Mouse (Mus musculus): ENCODE measurements around the gene Chd4. TPM values are rescaled to one million over a fixed set of nuclear protein-coding genes. Genes with fewer than 3 reads are reported as not detected.
"Not testable (repeated sequence)": the region's sequence is repeated elsewhere in the genome, so short reads cannot be mapped to it uniquely, and the experiment has no call there.

Gene Chd4
- polyA plus RNA-seq, 1 experiment from 2014 or later = 30.0 TPM

- Histone ChIP-seq H3K27me3 (no peaks in the 10 kb centered on the region), H3K9ac (no peak overlapping the region), H3K4me1 (replicated peaks) (peaks cover 79% of the 10 kb centered on the region), H3K27ac (no peak overlapping the region; the same call in 1 of the 2 replicates), H3K4me2 (no peak overlapping the region), H3K4me3 (replicated peaks) (no peak overlapping the region), H3K9me3 (replicated peaks) (no peaks in the 10 kb centered on the region), H3K36me3 (peaks cover 43% of the 10 kb centered on the region)
- DNase-seq (no peak), ATAC-seq (ENCODE audit: low read depth) (no peak)
- 60% methylated on average over 4 of the region's 4 CpGs for WGBS (ENCODE audit: insufficient replicate concordance)
These were observed 57.9 kb downstream of the Chd4 start for GRCm38 (mm10) chr6:125153682-125154081.

- H3K36me3 ChIP-seq = peaks cover 48% of the 10 kb centered on the region
- H3K9me3 ChIP-seq (replicated peaks) = no peaks in the 10 kb centered on the region
- H3K4me1 ChIP-seq (replicated peaks) = peaks cover 74% of the 10 kb centered on the region
- H3K9ac ChIP-seq = no peak overlapping the region
- no peak for ATAC-seq (ENCODE audit: low read depth)
- H3K27me3 ChIP-seq = no peaks in the 10 kb centered on the region
- no peak overlapping the region for H3K4me2 ChIP-seq
- no peak overlapping the region for H3K27ac ChIP-seq
- no peak overlapping the region for H3K4me3 ChIP-seq (replicated peaks)
- DNase-seq = no peak
These were observed 58.8 kb downstream of the Chd4 start for GRCm38 (mm10) chr6:125154550-125154949.

GRCm38 (mm10) chr6:125155262-125155661, 59.5 kb downstream of the Chd4 start:
- no peak overlapping the region for H3K4me2 ChIP-seq
- H3K4me3 ChIP-seq (replicated peaks) = no peak overlapping the region
- H3K9me3 ChIP-seq (replicated peaks) = no peaks in the 10 kb centered on the region
- no peak overlapping the region for H3K9ac ChIP-seq
- H3K4me1 ChIP-seq (replicated peaks) = peaks cover 78% of the 10 kb centered on the region
- 0 out of 2 replicates have a peak overlapping the region, but pooled peaks have one; percentile 2 for H3K27ac ChIP-seq
- no peak for DNase-seq
- 48% methylated on average over 8 of the region's 8 CpGs for WGBS (ENCODE audit: insufficient replicate concordance)
- no peaks in the 10 kb centered on the region for H3K27me3 ChIP-seq
- peak; percentile 44 for ATAC-seq (ENCODE audit: low read depth)
- peaks cover 52% of the 10 kb centered on the region for H3K36me3 ChIP-seq

GRCm38 (mm10) chr6:125156491-125156890, 60.7 kb downstream of the Chd4 start:
- ATAC-seq (ENCODE audit: low read depth) = no peak
- no peak overlapping the region for H3K27ac ChIP-seq
- peaks cover 57% of the 10 kb centered on the region for H3K36me3 ChIP-seq
- WGBS (ENCODE audit: insufficient replicate concordance) = 70% methylated on average over 3 of the region's 3 CpGs
- peaks cover 84% of the 10 kb centered on the region for H3K4me1 ChIP-seq (replicated peaks)
- H3K4me3 ChIP-seq (replicated peaks) = no peak overlapping the region
- H3K9ac ChIP-seq = no peak overlapping the region
- H3K9me3 ChIP-seq (replicated peaks) = no peaks in the 10 kb centered on the region
- no peak for DNase-seq
- H3K4me2 ChIP-seq = no peak overlapping the region
- no peaks in the 10 kb centered on the region for H3K27me3 ChIP-seq

GRCm38 (mm10) chr6:125156903-125157614, 61.3 kb downstream of the Chd4 start:
- H3K4me3 ChIP-seq (replicated peaks) = no peak overlapping the region
- H3K4me2 ChIP-seq = no peak overlapping the region
- peaks cover 59% of the 10 kb centered on the region for H3K36me3 ChIP-seq
- H3K27ac ChIP-seq = no peak overlapping the region
- H3K4me1 ChIP-seq (replicated peaks) = peaks cover 84% of the 10 kb centered on the region
- ATAC-seq (ENCODE audit: low read depth) (no peak), DNase-seq (no peak)
- H3K9me3 ChIP-seq (replicated peaks) = no peaks in the 10 kb centered on the region
- 70% methylated on average over 7 of the region's 7 CpGs for WGBS (ENCODE audit: insufficient replicate concordance)
- H3K9ac ChIP-seq = no peak overlapping the region
- H3K27me3 ChIP-seq = no peaks in the 10 kb centered on the region

GRCm38 (mm10) chr6:125158944-125159492, 63.2 kb downstream of the Chd4 start:
- H3K4me3 ChIP-seq (replicated peaks) = no peak overlapping the region
- no peak for DNase-seq
- H3K9ac ChIP-seq = no peak overlapping the region
- H3K4me2 ChIP-seq = no peak overlapping the region
- H3K9me3 ChIP-seq (replicated peaks) = no peaks in the 10 kb centered on the region
- peaks cover 82% of the 10 kb centered on the region for H3K4me1 ChIP-seq (replicated peaks)
- H3K36me3 ChIP-seq = peaks cover 65% of the 10 kb centered on the region
- WGBS (ENCODE audit: insufficient replicate concordance) = 83% methylated on average over 15 of the region's 15 CpGs
- no peak overlapping the region; the same call in none of the 2 replicates for H3K27ac ChIP-seq
- ATAC-seq (ENCODE audit: low read depth) = no peak
- H3K27me3 ChIP-seq = no peaks in the 10 kb centered on the region

GRCm38 (mm10) chr6:125159773-125160557, 64.2 kb downstream of the Chd4 start:
- ATAC-seq (ENCODE audit: low read depth) (no peak), DNase-seq (no peak)
- Histone ChIP-seq H3K36me3 (peaks cover 69% of the 10 kb centered on the region), H3K27me3 (no peaks in the 10 kb centered on the region), H3K9ac (peak overlapping the region; percentile 3), H3K27ac (peak overlapping the region; percentile 71), H3K4me3 (replicated peaks) (no peak overlapping the region), H3K9me3 (replicated peaks) (no peaks in the 10 kb centered on the region), H3K4me1 (replicated peaks) (peaks cover 81% of the 10 kb centered on the region), H3K4me2 (peak overlapping the region; percentile 36)
- 66% methylated on average over 7 of the region's 7 CpGs for WGBS (ENCODE audit: insufficient replicate concordance)

GRCm38 (mm10) chr6:125160558-125160853, 64.7 kb downstream of the Chd4 start:
- Histone ChIP-seq H3K4me3 (replicated peaks) (no peak overlapping the region), H3K9ac (peak overlapping the region; percentile 3; the same call in 1 of the 2 replicates), H3K4me1 (replicated peaks) (peaks cover 76% of the 10 kb centered on the region), H3K9me3 (replicated peaks) (no peaks in the 10 kb centered on the region), H3K27ac (peak overlapping the region; percentile 71), H3K36me3 (peaks cover 69% of the 10 kb centered on the region), H3K4me2 (peak overlapping the region; percentile 36), H3K27me3 (no peaks in the 10 kb centered on the region)
- no peak for DNase-seq
- WGBS (ENCODE audit: insufficient replicate concordance) = 50% methylated on average over 10 of the region's 10 CpGs
- no peak for ATAC-seq (ENCODE audit: low read depth)

- ATAC-seq (ENCODE audit: low read depth) (0 out of 2 replicates have a peak, but pooled peaks have one; percentile 5), DNase-seq (peak; percentile 53)
- H3K4me3 ChIP-seq (replicated peaks) = no peak overlapping the region
- H3K9ac ChIP-seq = peak overlapping the region; percentile 26; the same call in 1 of the 2 replicates
- H3K9me3 ChIP-seq (replicated peaks) = no peaks in the 10 kb centered on the region
- H3K27ac ChIP-seq = peak overlapping the region; percentile 71
- H3K36me3 ChIP-seq = peaks cover 69% of the 10 kb centered on the region
- H3K4me1 ChIP-seq (replicated peaks) = peaks cover 76% of the 10 kb centered on the region
- H3K27me3 ChIP-seq = no peaks in the 10 kb centered on the region
- H3K4me2 ChIP-seq = peak overlapping the region; percentile 36
- 19% methylated on average over 22 of the region's 22 CpGs for WGBS (ENCODE audit: insufficient replicate concordance)
These were observed 65.3 kb downstream of the Chd4 start for GRCm38 (mm10) chr6:125160854-125161760.

- not testable (repeated sequence) for H3K27me3 ChIP-seq; H3K4me3 ChIP-seq (replicated peaks); H3K9ac ChIP-seq; H3K4me2 ChIP-seq; H3K9me3 ChIP-seq (replicated peaks); ATAC-seq (ENCODE audit: low read depth)
- H3K36me3 ChIP-seq = peaks cover 74% of the 10 kb centered on the region
- 0 out of 2 replicates have a peak overlapping the region, but pooled peaks have one; percentile 13 for H3K27ac ChIP-seq
- peaks cover 76% of the 10 kb centered on the region for H3K4me1 ChIP-seq (replicated peaks)
- 18% methylated on average over 4 of the region's 5 CpGs for WGBS (ENCODE audit: insufficient replicate concordance)
- DNase-seq = peak; percentile 50
These were observed 66.2 kb downstream of the Chd4 start for GRCm38 (mm10) chr6:125161971-125162370.

All from liver, embryonic 13.5 days (tissue).